Mouse (Mus musculus): ENCODE data around the gene Vmn1r116.
"Not testable (repeated sequence)": the region's sequence is repeated elsewhere in the genome, so short reads cannot be mapped to it uniquely, and the experiment has no call there.

The Vmn1r116 gene

GRCm38 (mm10) chr7:20871956-20872355, at the start of gene Vmn1r116:
Gene Vmn1r116, plus strand, starts transcription at chr7:20872256.
- not testable (repeated sequence) for DNase-seq (ENCODE audit: low read depth, low spot score)

GRCm38 (mm10) chr7:20844885-20845284, 27.2 kb upstream of the Vmn1r116 start, which contains the start of gene Vmn1r115:
Gene Vmn1r115, minus strand, starts transcription at chr7:20844985.
- DNase-seq (ENCODE audit: low read depth, low spot score), result not testable (repeated sequence)

GRCm38 (mm10) chr7:20884021-20884420, 12.0 kb downstream of the Vmn1r116 start, which contains the start of gene Vmn1r117:
Gene Vmn1r117, minus strand, starts transcription at chr7:20884121.
- DNase-seq (ENCODE audit: low read depth, low spot score), result not testable (repeated sequence)

- not testable (repeated sequence) for DNase-seq (ENCODE audit: low read depth, low spot score)
Observed at GRCm38 (mm10) chr7:20912247-20912646, 40.2 kb downstream of the Vmn1r116 start, which contains the start of gene Vmn1r118. Gene Vmn1r118, minus strand, starts transcription at chr7:20912347.

Measured in R1 (cell line).